Mouse (Mus musculus): ENCODE measurements around the gene Hspb6. TPM values are rescaled to one million over a fixed set of nuclear protein-coding genes. Genes with fewer than 3 reads are reported as not detected.

Gene Hspb6
- total and polyA plus RNA-seq, 3 experiments, result 718 to 1,866 (median 804) TPM

GRCm38 (mm10) chr7:30560296-30560695, 8.3 kb downstream of the Hspb6 start:
- Histone ChIP-seq H3K27ac (no peak overlapping the region; the same call in 1 of the 2 replicates), H3K27me3 (ENCODE audit: control insufficient read depth, insufficient read depth, low read length) (no peaks in the 10 kb centered on the region), H3K36me3 (ENCODE audit: control insufficient read depth, insufficient read depth, low read length) (no peaks in the 10 kb centered on the region), H3K4me3 (no peak overlapping the region), H3K79me2 (replicated peaks; ENCODE audit: control insufficient read depth, insufficient read depth, low read length) (no peaks in the 10 kb centered on the region), H3K9ac (ENCODE audit: low read depth, low read length) (no peak overlapping the region), H3K4me1 (ENCODE audit: control insufficient read depth, insufficient read depth, low read length) (peaks cover 5% of the 10 kb centered on the region)
- TF ChIP-seq EP300 (IDR thresholded peaks at IDR 0.05; ENCODE audit: insufficient read depth, low read depth, low read length) (no peak), POLR2A (IDR thresholded peaks at IDR 0.05; ENCODE audit: insufficient read depth, low read depth, low read length) (no peak), CTCF (IDR thresholded peaks at IDR 0.05) (no peak)
- intact Hi-C loops (cut with DNase I), result no loop called here
- 60% methylated on average over 2 of the region's 2 CpGs for WGBS
- DNase-seq, result no peak

GRCm38 (mm10) chr7:30562526-30563116, 10.6 kb downstream of the Hspb6 start:
- no peak for TF ChIP-seq POLR2A (IDR thresholded peaks at IDR 0.05; ENCODE audit: insufficient read depth, low read depth, low read length)
- H3K27me3 ChIP-seq (ENCODE audit: control insufficient read depth, insufficient read depth, low read length), result no peaks in the 10 kb centered on the region
- WGBS, result under 1% methylated on average over 27 of the region's 27 CpGs
- DNase-seq, result no peak
- H3K36me3 ChIP-seq (ENCODE audit: control insufficient read depth, insufficient read depth, low read length), result no peaks in the 10 kb centered on the region
- intact Hi-C loops (cut with DNase I), result loop anchor here (1.0 kb wide), 1 partner anchor 26 kb away; the partner anchor contains the start of gene Kmt2b
- no peaks in the 10 kb centered on the region for H3K79me2 ChIP-seq (replicated peaks; ENCODE audit: control insufficient read depth, insufficient read depth, low read length)
- H3K9ac ChIP-seq (ENCODE audit: low read depth, low read length), result peak overlapping the region; percentile 41
- H3K4me1 ChIP-seq (ENCODE audit: control insufficient read depth, insufficient read depth, low read length), result peaks cover 5% of the 10 kb centered on the region
- peak overlapping the region; percentile 99 for H3K27ac ChIP-seq
- H3K4me3 ChIP-seq, result peak overlapping the region; percentile 71

GRCm38 (mm10) chr7:30563117-30563905, 11.3 kb downstream of the Hspb6 start, which contains the start of the genes U2af1l4, Gm49396 and Psenen:
TSS of gene U2af1l4 (plus strand) at chr7:30563301.
TSS of gene Gm49396 (plus strand) at chr7:30563344.
TSS of gene Psenen (minus strand) at chr7:30563627.
- no peaks in the 10 kb centered on the region for H3K36me3 ChIP-seq (ENCODE audit: control insufficient read depth, insufficient read depth, low read length)
- H3K27ac ChIP-seq, result peak within 1 kb of the TSS; percentile 99
- H3K9ac ChIP-seq (ENCODE audit: low read depth, low read length), result peak within 1 kb of the TSS; percentile 72
- TF ChIP-seq EP300 (IDR thresholded peaks at IDR 0.05; ENCODE audit: insufficient read depth, low read depth, low read length) (peak; percentile 73), POLR2A (IDR thresholded peaks at IDR 0.05; ENCODE audit: insufficient read depth, low read depth, low read length) (peak; percentile 63; the same call in 1 of the 2 replicates), CTCF (IDR thresholded peaks at IDR 0.05) (no peak)
- H3K27me3 ChIP-seq (ENCODE audit: control insufficient read depth, insufficient read depth, low read length), result no peaks in the 10 kb centered on the region
- under 1% methylated on average over 45 of the region's 45 CpGs for WGBS
- intact Hi-C loops (cut with DNase I), result loop anchor here (1.0 kb wide), 1 partner anchor 25 kb away; the partner anchor contains the start of gene Kmt2b
- DNase-seq, result peak; percentile 93 to 97
- H3K4me1 ChIP-seq (ENCODE audit: control insufficient read depth, insufficient read depth, low read length), result peaks cover 5% of the 10 kb centered on the region
- peak within 1 kb of the TSS; percentile 71 for H3K4me3 ChIP-seq
- H3K79me2 ChIP-seq (replicated peaks; ENCODE audit: control insufficient read depth, insufficient read depth, low read length), result no peaks in the 10 kb centered on the region

GRCm38 (mm10) chr7:30563906-30564280, 11.9 kb downstream of the Hspb6 start:
- H3K79me2 ChIP-seq (replicated peaks; ENCODE audit: control insufficient read depth, insufficient read depth, low read length), result no peaks in the 10 kb centered on the region
- WGBS, result 27% methylated on average over 6 of the region's 6 CpGs
- H3K36me3 ChIP-seq (ENCODE audit: control insufficient read depth, insufficient read depth, low read length), result no peaks in the 10 kb centered on the region
- 0 out of 2 replicates have a peak overlapping the region, but pooled peaks have one; percentile 3 for H3K9ac ChIP-seq (ENCODE audit: low read depth, low read length)
- no peaks in the 10 kb centered on the region for H3K27me3 ChIP-seq (ENCODE audit: control insufficient read depth, insufficient read depth, low read length)
- DNase-seq, result no peak
- TF ChIP-seq CTCF (IDR thresholded peaks at IDR 0.05), result no peak
- no peak for TF ChIP-seq EP300 (IDR thresholded peaks at IDR 0.05; ENCODE audit: insufficient read depth, low read depth, low read length)
- TF ChIP-seq POLR2A (IDR thresholded peaks at IDR 0.05; ENCODE audit: insufficient read depth, low read depth, low read length), result no peak
- intact Hi-C loops (cut with DNase I), result loop anchor here (1.0 kb wide), 1 partner anchor 24 kb away; the partner anchor contains the start of gene Kmt2b
- peak overlapping the region; percentile 71 for H3K4me3 ChIP-seq
- H3K4me1 ChIP-seq (ENCODE audit: control insufficient read depth, insufficient read depth, low read length), result peaks cover 3% of the 10 kb centered on the region
- H3K27ac ChIP-seq, result peak overlapping the region; percentile 99

DNA sequence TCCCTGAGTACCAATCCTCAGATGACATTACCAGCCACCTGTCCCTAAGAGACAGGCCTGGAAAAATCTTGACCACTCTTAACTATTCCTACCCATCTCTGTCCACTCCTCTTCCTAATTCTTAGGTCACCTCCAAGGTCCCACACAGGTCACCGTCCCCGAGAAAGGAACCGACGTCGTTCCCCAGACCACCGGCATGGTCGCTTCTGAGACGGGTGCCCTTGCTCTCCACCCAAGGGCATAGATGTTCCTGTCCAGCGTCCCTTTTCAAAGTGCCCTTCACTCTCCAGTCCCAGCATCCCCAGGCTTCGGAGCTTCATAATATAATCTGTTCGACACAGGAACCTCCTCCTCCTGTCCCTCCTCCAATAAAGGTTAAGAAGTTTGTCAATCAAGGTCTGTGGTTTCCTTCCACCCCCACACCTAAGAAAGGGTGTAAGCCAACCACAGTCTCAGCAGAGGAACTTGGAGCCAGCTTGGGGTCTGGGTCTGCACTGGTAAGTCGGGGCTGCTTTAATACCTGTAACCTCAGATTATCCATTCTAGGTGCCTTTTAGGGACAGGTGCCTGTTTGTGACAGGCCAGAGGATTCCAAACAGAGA, 13.1 kb downstream of the Hspb6 start, which contains the start of gene Igflr1:
Gene Igflr1, plus strand, starts transcription at position 458 of the 602 bp plus-strand sequence.
- Histone ChIP-seq H3K9ac (ENCODE audit: low read depth, low read length) (no peak within 1 kb of the TSS), H3K4me1 (ENCODE audit: control insufficient read depth, insufficient read depth, low read length) (peaks cover 2% of the 10 kb centered on the region; the same call in 1 of the 2 replicates), H3K27ac (no peak within 1 kb of the TSS), H3K79me2 (replicated peaks; ENCODE audit: control insufficient read depth, insufficient read depth, low read length) (no peaks in the 10 kb centered on the region), H3K36me3 (ENCODE audit: control insufficient read depth, insufficient read depth, low read length) (no peaks in the 10 kb centered on the region), H3K4me3 (no peak within 1 kb of the TSS), H3K27me3 (ENCODE audit: control insufficient read depth, insufficient read depth, low read length) (no peaks in the 10 kb centered on the region)
- WGBS, result 91% methylated on average over 12 of the region's 12 CpGs
- intact Hi-C loops (cut with DNase I), result no loop called here
- DNase-seq, result no peak
- TF ChIP-seq CTCF (IDR thresholded peaks at IDR 0.05) (no peak), EP300 (IDR thresholded peaks at IDR 0.05; ENCODE audit: insufficient read depth, low read depth, low read length) (no peak), POLR2A (IDR thresholded peaks at IDR 0.05; ENCODE audit: insufficient read depth, low read depth, low read length) (no peak)
